Mouse (Mus musculus) liver (tissue): ENCODE results near the gene Vps26c.

Source experiments
- DNase-seq: peaks from one replicate; pipeline ENCODE4 v3.0.0-alpha.2; 2020; ENCODE audit warnings: mixed read lengths

Gene Vps26c

GRCm38 (mm10) chr16:94526344-94527151 lies at the start of gene Vps26c:
TSS of gene Vps26c (minus strand) at chr16:94526830.
- DNase-seq: peak; percentile 98

- DNase-seq: no peak
Observed at GRCm38 (mm10) chr16:94575757-94576156, 49.1 kb upstream of the Vps26c start.

GRCm38 (mm10) chr16:94574718-94575094 lies 48.1 kb upstream of the Vps26c start:
- no peak for DNase-seq

GRCm38 (mm10) chr16:94574025-94574717 lies 47.5 kb upstream of the Vps26c start:
- no peak for DNase-seq

- no peak for DNase-seq
Observed at GRCm38 (mm10) chr16:94572422-94572821, 45.8 kb upstream of the Vps26c start.

- peak; percentile 46 for DNase-seq
Observed at GRCm38 (mm10) chr16:94571111-94571993, 44.7 kb upstream of the Vps26c start.

- peak; percentile 82 for DNase-seq
Observed at GRCm38 (mm10) chr16:94570361-94571041, 43.9 kb upstream of the Vps26c start.

- DNase-seq: peak; percentile 98
Observed at GRCm38 (mm10) chr16:94569229-94570176, 42.9 kb upstream of the Vps26c start, which contains the start of gene Dyrk1a. TSS of gene Dyrk1a (plus strand) at chr16:94570010.

GRCm38 (mm10) chr16:94568335-94569228 lies 42.0 kb upstream of the Vps26c start:
- DNase-seq: peak; percentile 87

- no peak for DNase-seq
Observed at GRCm38 (mm10) chr16:94567751-94568150, 41.1 kb upstream of the Vps26c start.

GRCm38 (mm10) chr16:94566834-94567585 lies 40.4 kb upstream of the Vps26c start:
- DNase-seq: no peak

GRCm38 (mm10) chr16:94566124-94566523 lies 39.5 kb upstream of the Vps26c start:
- no peak for DNase-seq

- DNase-seq: no peak
Observed at GRCm38 (mm10) chr16:94560618-94561017, 34.0 kb upstream of the Vps26c start.

GRCm38 (mm10) chr16:94559782-94560181 lies 33.2 kb upstream of the Vps26c start:
- no peak for DNase-seq

GRCm38 (mm10) chr16:94559282-94559681 lies 32.7 kb upstream of the Vps26c start:
- DNase-seq: no peak

- no peak for DNase-seq
Observed at GRCm38 (mm10) chr16:94556228-94556627, 29.6 kb upstream of the Vps26c start.

GRCm38 (mm10) chr16:94555346-94555745 lies 28.7 kb upstream of the Vps26c start:
- DNase-seq: no peak

- no peak for DNase-seq
Observed at GRCm38 (mm10) chr16:94551934-94552333, 25.3 kb upstream of the Vps26c start.

- no peak for DNase-seq
Observed at GRCm38 (mm10) chr16:94549813-94550212, 23.2 kb upstream of the Vps26c start.
